Mouse (Mus musculus) kidney, adult 2 months (tissue): ENCODE results near the gene Trp73.

Source experiments
- CTCF ChIP-seq: fragments of 200-500 bp; conservative IDR thresholded peaks from 2 replicates; pipeline ENCODE4 v1.5.1; 2011; ENCODE audit warnings: low read depth, mild to moderate bottlenecking, control low read depth, low read length, moderate library complexity, mixed read lengths; ENCODE audit not compliant: insufficient read depth, insufficient read length
- POLR2A ChIP-seq: fragments of 200-500 bp; IDR thresholded peaks from one replicate; pipeline ENCODE4 v1.6.1; 2011; ENCODE audit warnings: low read depth, low read length, control low read depth

DNA sequence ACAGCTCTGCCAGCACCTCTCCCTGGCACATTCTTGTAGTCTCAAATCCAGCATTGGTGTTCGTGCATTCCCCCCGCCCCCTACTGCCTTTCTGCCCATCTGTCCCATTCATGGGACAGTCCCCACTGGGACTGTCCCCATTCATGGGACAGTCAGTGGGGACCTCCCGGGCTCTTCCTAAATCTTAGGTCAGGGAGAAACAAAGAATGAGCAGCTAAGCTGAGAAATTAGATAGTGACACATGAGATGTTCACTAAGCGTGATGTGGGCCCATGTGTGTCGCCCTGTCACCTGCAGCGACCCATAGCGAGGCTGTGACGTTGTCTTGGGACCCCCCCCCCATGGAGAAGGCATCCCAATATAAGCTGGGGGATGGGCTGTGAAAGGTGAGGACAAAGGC lies 48.7 kb downstream of the Trp73 start:
- TF ChIP-seq CTCF, result no peak
- no peak for TF ChIP-seq POLR2A
